Mouse (Mus musculus) right cerebral cortex, postnatal 36 days (tissue): ENCODE data around the gene Hibch.
"Not testable (repeated sequence)": the region's sequence is repeated elsewhere in the genome, so short reads cannot be mapped to it uniquely, and the experiment has no call there.

Experiments
- DNase-seq, 2 experiments: peaks; one replicate each; pipeline ENCODE4 v3.0.0; 2022; ENCODE audit warnings: low spot score in 2 of 2, mixed read lengths in 1 of 2

Gene Hibch

GRCm38 (mm10) chr1:52844782-52845665, at the start of gene Hibch:
Gene Hibch, plus strand, starts transcription at chr1:52844929.
- peak; percentile 97 to 98 for DNase-seq

GRCm38 (mm10) chr1:52795927-52796326, 48.8 kb upstream of the Hibch start:
- DNase-seq: no peak

DNA sequence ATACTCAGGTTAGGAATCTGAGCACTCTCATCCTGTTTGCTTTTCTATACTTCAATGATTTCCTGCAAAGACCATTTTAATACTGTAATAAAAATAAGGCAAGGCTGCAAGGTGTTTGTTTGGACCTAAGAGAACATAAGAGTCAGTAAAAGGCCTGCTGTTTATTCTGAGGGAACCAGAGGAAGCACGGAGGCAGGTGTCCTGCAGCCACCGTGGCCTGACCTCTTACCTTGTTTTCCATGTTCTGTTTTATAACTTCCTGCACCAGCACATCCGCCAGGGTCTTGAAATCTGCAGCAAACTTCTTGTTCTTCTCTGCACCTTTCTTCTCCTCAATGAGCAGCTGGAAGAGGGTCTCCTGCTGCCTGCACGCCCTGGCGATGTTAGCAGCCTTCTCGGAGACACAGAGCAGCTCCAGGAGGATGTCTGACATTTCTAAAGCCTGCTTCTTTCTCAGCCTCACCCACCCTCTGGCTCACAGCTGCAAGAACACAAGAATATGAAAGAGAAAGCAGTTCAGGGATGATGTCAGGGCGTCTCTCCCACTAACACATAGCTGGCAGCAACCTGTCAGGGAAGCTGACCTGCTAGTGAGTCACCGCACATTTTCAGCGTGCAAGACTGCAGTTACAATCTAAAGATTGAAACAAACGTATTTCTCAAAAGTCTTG, 45.5 kb upstream of the Hibch start:
- DNase-seq: peak; percentile 45 to 60

- DNase-seq: no peak
Observed at GRCm38 (mm10) chr1:52799772-52800171, 45.0 kb upstream of the Hibch start.

GRCm38 (mm10) chr1:52800340-52800740, 44.4 kb upstream of the Hibch start:
- peak in 1 of 2 experiments; percentile 21 for DNase-seq

- no peak for DNase-seq
Observed at GRCm38 (mm10) chr1:52801651-52802050, 43.1 kb upstream of the Hibch start.

DNA sequence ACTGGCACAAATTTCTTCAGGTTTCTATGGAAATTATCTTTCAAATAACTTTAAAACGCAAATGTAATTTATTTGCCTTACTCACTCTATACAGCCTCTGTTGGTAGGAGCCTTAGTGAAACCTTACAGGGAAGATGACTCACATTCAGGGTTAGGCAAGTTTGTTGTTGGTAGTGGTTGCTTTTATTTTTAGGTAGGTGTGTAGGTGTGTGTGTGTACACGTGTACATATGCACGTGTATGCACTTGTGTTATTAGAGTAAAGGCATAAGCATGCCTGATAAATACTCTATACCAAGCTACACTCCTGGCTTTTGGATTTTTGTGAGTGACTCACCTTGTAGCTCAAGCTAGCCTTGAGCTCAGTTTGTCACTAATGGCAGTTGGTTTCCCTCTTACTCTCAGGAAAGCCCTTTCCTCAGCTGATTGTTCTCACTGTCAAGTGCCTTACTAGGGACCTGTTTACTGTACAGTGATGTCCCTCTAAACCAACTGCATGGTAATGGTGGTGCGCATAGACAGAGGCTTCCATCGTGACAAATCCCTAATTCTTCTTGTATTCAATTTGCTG, 42.2 kb upstream of the Hibch start:
- DNase-seq: no peak

GRCm38 (mm10) chr1:52805041-52805440, 39.7 kb upstream of the Hibch start:
- no peak for DNase-seq

DNA sequence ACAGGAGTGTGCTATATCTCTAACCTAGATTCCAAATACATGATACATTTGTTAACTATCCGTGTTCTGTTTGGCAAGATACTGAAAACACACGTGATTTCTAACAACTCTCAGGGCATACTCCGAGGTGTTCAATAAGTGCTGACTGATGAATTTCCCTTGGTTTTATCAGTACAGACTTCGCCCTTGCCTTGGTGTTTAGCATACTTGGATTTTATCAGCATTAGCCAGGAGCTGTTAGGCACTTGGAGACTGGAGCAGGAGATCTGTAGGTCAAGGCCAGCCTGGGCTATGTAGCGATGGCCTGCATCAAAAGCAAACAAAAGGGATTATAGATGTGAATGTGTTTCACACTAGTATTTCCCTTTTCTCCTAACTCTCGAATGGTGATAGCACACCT, 36.3 kb upstream of the Hibch start:
- DNase-seq: no peak

DNA sequence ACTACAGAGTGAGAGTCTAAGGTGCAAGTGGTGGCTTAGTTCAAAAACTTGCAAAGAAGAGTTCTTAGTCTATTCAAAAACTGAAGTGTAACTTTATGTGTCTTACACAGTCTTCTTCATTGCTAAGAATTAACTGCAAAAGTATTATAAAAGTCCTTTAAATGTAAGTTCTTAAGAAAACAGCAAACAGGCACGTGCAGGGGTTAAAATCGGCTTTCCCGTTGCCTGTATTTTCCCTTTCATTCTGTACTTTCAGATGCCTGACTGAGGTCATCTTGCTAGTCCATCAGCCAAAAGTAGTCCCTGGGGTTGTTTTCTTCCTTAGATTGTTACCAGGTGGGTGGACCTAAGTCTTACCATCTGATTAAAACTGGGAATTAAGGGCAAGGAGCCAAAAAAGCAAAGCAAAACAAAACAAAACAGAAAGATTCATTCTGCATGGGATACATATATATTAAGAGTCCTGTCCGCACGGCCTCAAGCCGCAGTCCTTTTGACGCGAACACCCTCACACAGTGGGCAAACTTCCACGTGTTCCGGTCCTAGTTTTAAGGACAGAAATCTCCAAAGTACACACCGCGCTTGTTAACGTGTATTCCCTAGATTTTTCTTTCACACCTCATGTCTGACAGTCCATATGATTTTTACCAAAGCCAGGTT, 28.4 kb upstream of the Hibch start:
- DNase-seq: no peak

DNA sequence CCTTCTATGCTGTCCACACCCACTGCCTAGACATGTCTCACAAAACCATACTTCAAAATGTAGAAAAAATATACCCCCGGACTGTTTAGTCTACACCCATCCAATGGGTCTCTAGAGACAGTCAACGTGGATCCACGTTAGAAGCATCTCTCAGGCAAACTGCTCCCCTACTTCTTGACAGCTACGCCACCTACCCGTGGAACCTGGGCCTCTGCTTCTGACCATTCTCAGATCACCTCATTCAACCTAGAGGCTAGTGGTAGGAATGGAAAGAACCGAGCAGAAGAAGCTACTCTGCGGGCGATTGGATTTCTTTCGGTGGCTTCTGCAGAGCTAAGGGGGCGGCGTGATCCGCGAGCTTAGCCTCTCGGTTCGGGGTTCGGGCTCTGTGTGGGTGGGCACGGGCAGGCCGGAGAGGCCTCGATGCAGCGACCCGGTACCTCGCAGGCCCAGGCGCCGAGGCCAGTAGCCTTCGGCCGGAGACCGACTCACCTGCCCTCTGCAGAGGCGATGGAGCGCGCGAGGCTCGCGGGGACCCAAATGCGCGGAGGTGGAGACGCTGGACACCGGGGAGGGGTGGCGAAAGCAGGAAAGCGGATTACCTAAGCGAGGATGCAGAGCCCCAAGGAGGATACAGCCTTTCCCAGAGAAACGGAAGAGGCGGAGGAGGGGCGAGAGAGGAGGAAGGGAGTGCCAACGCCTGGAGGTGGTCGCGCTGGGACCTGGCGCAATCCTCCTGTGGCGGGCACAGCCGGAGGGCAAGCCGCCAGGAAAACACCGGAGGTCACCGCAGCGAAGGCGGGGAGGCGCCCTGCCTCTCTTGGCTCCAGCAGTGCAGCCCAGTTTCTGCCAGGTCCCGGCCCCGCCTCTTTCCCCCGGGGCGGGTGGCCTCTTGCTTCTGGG, 27.6 kb upstream of the Hibch start, which contains the start of gene Inpp1:
Gene Inpp1, minus strand, starts transcription at position 779 of the 903 bp plus-strand sequence.
- peak; percentile 45 to 51 for DNase-seq

- no peak for DNase-seq
Observed at GRCm38 (mm10) chr1:52817813-52818147, 26.9 kb upstream of the Hibch start.

- DNase-seq: no peak
Observed at GRCm38 (mm10) chr1:52839099-52839498, 5.6 kb upstream of the Hibch start.

GRCm38 (mm10) chr1:52844354-52844753, 375 bp upstream of the Hibch start:
- DNase-seq: no peak

- no peak for DNase-seq
Observed at GRCm38 (mm10) chr1:52846556-52846955, 1.8 kb downstream of the Hibch start.

- DNase-seq: no peak
Observed at GRCm38 (mm10) chr1:52849422-52849821, 4.7 kb downstream of the Hibch start.

- not testable (repeated sequence) for DNase-seq
Observed at GRCm38 (mm10) chr1:52854029-52854428, 9.3 kb downstream of the Hibch start.

- DNase-seq: no peak
Observed at GRCm38 (mm10) chr1:52855904-52856601, 11.3 kb downstream of the Hibch start.

DNA sequence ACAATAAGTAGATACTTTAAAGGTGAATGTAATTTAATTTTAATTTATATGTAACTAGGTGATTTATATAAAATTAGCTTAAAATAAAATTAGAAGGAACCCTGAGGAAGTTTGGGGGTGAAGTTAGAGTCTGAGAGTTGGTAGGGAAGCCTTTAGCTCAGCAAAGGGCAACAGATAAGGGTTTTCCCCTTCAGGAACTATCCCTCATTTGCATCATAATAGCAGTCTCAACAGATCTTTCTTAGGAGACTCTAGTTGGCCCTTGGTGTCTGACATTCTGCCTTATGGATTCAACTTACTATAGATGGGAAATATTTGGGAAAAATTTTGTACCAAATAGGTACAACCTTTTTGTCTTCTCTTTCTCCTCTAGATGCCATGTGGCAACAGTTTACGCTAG, 19.5 kb downstream of the Hibch start:
- DNase-seq: no peak

- no peak for DNase-seq
Observed at GRCm38 (mm10) chr1:52866007-52866406, 21.3 kb downstream of the Hibch start.
